Mouse (Mus musculus) heart, postnatal 0 days (tissue): Measurements from ENCODE around the gene Pcsk5. TPM values are rescaled to one million over a fixed set of nuclear protein-coding genes. Genes with fewer than 3 reads are reported as not detected.

Experiments used
- ATAC-seq: fragments of 200-750 bp; cut with Nextera tagmentation; 2 replicates; pipeline ENCODE4 v1.8.0; 2017; ENCODE audit warnings: low read depth, moderate number of reproducible peaks, moderate library complexity; ENCODE audit not compliant: insufficient read depth
- DNase-seq: peaks from one replicate; pipeline ENCODE4 v3.0.0-alpha.2; 2016; ENCODE audit warnings: low spot score
- H3K27ac ChIP-seq: fragments of 300-500 bp; sonication (generic); 2 replicates; pipeline ENCODE4 v1.5.1; 2014; ENCODE audit warnings: low read depth, mild to moderate bottlenecking
- H3K27me3 ChIP-seq: fragments of 300-500 bp; sonication (generic); 2 replicates; pipeline ENCODE4 v1.6.1; 2014; ENCODE audit warnings: low read length, mixed read lengths; ENCODE audit not compliant: control insufficient read depth, insufficient read depth
- H3K36me3 ChIP-seq: fragments of 300-500 bp; sonication (generic); replicated peaks from 2 replicates; pipeline ENCODE4 v1.6.1; 2014; ENCODE audit warnings: low read length, mixed read lengths; ENCODE audit not compliant: control insufficient read depth, insufficient read depth
- H3K4me1 ChIP-seq: fragments of 300-500 bp; sonication (generic); 2 replicates; pipeline ENCODE4 v1.6.1; 2014; ENCODE audit warnings: antibody characterized with exemption; ENCODE audit not compliant: control insufficient read depth, insufficient read depth
- H3K4me2 ChIP-seq: fragments of 300-500 bp; sonication (generic); 2 replicates; pipeline ENCODE4 v1.6.1; 2014; ENCODE audit warnings: low read depth, mild to moderate bottlenecking, low read length, moderate library complexity
- H3K4me3 ChIP-seq: fragments of 300-500 bp; sonication (generic); 2 replicates; pipeline ENCODE4 v1.5.1; 2014; ENCODE audit warnings: low read depth, low read length
- H3K9ac ChIP-seq: fragments of 300-500 bp; sonication (generic); replicated peaks from 2 replicates; pipeline ENCODE4 v1.6.1; 2014; ENCODE audit warnings: low read depth, low read length, mixed read lengths
- H3K9me3 ChIP-seq: fragments of 300-500 bp; sonication (generic); replicated peaks from 2 replicates; pipeline ENCODE4 v1.6.1; 2016; ENCODE audit warnings: low read length; ENCODE audit not compliant: control insufficient read depth
- CTCF ChIP-seq: IDR thresholded peaks from 2 replicates; pipeline ENCODE4 v1.5.1; 2016; ENCODE audit warnings: antibody characterized with exemption, control low read depth, low read depth
- EP300 ChIP-seq: IDR thresholded peaks from 2 replicates; pipeline ENCODE4 v1.6.1; 2016; ENCODE audit warnings: antibody characterized with exemption, low read depth
- WGBS: fragments of 180-500 bp; shearing (Covaris S2); extraction: QIAGEN DNeasy Blood & Tissue Kit; methylation state at CpG from one replicate; pipeline ENCODE4 v1.1.7; 2014; 5-methylcytosine and 5-hydroxymethylcytosine counted together
- polyA plus RNA-seq: library from polyadenylated mRNA; unstranded; fragments of >200 nt; fragmentation: Nextera tagmentation; extraction: Ambion mirVana; gene quantifications from 2 replicates; pipeline ENCODE4 v1.2.1, GENCODE M21; 2015
- total RNA-seq: library from RNA; depleted of rRNA; stranded (reverse); fragments of >200 nt; gene quantifications from 2 replicates; pipeline ENCODE4 v1.2.3, GENCODE M21; 2014; ENCODE audit warnings: low replicate concordance; rRNA removed

Gene Pcsk5
- total RNA-seq (7.9 and 9.1 TPM in 2 replicates), polyA plus RNA-seq (4.3 and 4.8 TPM in 2 replicates)

GRCm38 (mm10) chr19:17837471-17837859 lies at the start of gene Pcsk5:
Pcsk5 (minus strand) TSS chr19:17837632.
- peaks cover 27% of the 10 kb centered on the region for H3K4me1 ChIP-seq
- H3K4me3 ChIP-seq, result peak within 1 kb of the TSS; percentile 68
- ATAC-seq, result peak; percentile 93
- H3K4me2 ChIP-seq, result peak within 1 kb of the TSS; percentile 96
- no peaks in the 10 kb centered on the region for H3K36me3 ChIP-seq
- H3K9me3 ChIP-seq, result no peaks in the 10 kb centered on the region
- no peaks in the 10 kb centered on the region for H3K27me3 ChIP-seq
- under 1% methylated on average over 35 of the region's 36 CpGs for WGBS
- DNase-seq, result peak; percentile 92
- peak within 1 kb of the TSS; percentile 63 for H3K9ac ChIP-seq
- TF ChIP-seq CTCF, result no peak
- no peak for TF ChIP-seq EP300
- peak within 1 kb of the TSS; percentile 86 for H3K27ac ChIP-seq

GRCm38 (mm10) chr19:17875804-17876203 lies 38.4 kb upstream of the Pcsk5 start:
- no peak for ATAC-seq
- H3K9ac ChIP-seq, result no peak overlapping the region
- WGBS, result 81% methylated on average over 7 of the region's 7 CpGs
- no peaks in the 10 kb centered on the region for H3K9me3 ChIP-seq
- H3K4me1 ChIP-seq, result no peaks in the 10 kb centered on the region
- no peaks in the 10 kb centered on the region for H3K27me3 ChIP-seq
- H3K4me2 ChIP-seq, result no peak overlapping the region
- no peak overlapping the region for H3K4me3 ChIP-seq
- no peak for DNase-seq
- TF ChIP-seq CTCF (no peak), EP300 (no peak)
- no peak overlapping the region for H3K27ac ChIP-seq
- no peaks in the 10 kb centered on the region for H3K36me3 ChIP-seq

DNA sequence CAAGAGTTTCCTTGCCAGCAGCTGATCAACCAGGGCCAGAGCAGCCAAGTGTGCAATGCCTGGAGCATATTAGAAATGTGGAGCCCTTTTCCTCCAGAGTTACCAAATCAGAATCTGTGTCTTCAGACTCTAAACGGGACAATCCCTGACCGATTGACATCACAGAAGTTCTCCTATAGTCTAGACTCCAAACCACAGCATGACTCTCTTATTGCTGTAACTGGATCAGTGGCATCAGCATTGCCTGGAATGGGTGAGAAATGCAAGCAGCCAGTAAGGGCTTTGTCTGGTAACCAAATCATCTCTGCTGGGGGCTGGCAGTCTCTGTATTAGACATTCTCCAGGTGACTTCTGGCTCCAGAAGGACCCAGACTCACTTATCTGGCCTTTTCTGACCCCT lies 37.0 kb upstream of the Pcsk5 start:
- no peaks in the 10 kb centered on the region for H3K27me3 ChIP-seq
- H3K4me1 ChIP-seq, result no peaks in the 10 kb centered on the region
- DNase-seq, result no peak
- no peaks in the 10 kb centered on the region for H3K36me3 ChIP-seq
- H3K4me2 ChIP-seq, result no peak overlapping the region
- 73% methylated on average over 2 of the region's 2 CpGs for WGBS
- H3K9ac ChIP-seq, result no peak overlapping the region
- no peak for TF ChIP-seq EP300
- no peak for TF ChIP-seq CTCF
- H3K4me3 ChIP-seq, result no peak overlapping the region
- H3K9me3 ChIP-seq, result no peaks in the 10 kb centered on the region
- no peak overlapping the region for H3K27ac ChIP-seq
- no peak for ATAC-seq

- Histone ChIP-seq H3K27ac (no peak overlapping the region), H3K4me3 (no peak overlapping the region), H3K4me2 (no peak overlapping the region), H3K36me3 (no peaks in the 10 kb centered on the region), H3K27me3 (no peaks in the 10 kb centered on the region), H3K9ac (no peak overlapping the region), H3K4me1 (no peaks in the 10 kb centered on the region), H3K9me3 (no peaks in the 10 kb centered on the region)
- no peak for DNase-seq
- TF ChIP-seq EP300, result no peak
- peak; percentile 49 for TF ChIP-seq CTCF
- ATAC-seq, result no peak
- WGBS, result 50% methylated on average over 2 of the region's 2 CpGs
Measured at GRCm38 (mm10) chr19:17873755-17874154, 36.3 kb upstream of the Pcsk5 start.

DNA sequence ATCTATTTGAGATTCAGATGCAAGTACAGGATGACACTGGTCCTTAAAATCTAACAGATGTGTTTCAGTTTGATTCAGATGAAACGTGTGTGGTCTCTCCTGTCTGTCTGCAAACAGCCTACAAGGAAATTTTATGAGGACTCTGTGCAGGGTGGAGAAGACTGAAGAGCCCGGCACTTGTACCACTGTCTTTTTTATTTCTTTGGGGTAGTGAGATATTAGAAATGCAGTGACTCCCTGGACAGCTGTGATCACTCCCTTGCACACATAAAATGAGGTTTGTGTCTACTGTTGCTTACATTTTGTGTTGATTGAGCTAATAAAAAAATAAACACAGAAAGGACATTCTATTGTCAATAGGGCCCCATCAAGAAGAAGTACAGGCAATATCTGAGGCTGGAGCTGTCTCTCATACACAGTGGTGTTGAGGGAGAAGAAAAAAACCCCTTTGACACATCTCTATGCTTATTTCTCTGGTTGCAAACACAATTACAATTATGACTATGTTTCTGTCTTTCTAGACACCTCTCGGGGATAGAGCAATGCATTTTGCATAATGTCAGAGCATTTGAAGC lies 29.0 kb upstream of the Pcsk5 start:
- DNase-seq, result no peak
- Histone ChIP-seq H3K4me3 (no peak overlapping the region), H3K4me1 (no peaks in the 10 kb centered on the region), H3K27me3 (no peaks in the 10 kb centered on the region), H3K9ac (no peak overlapping the region), H3K9me3 (no peaks in the 10 kb centered on the region), H3K27ac (no peak overlapping the region), H3K36me3 (no peaks in the 10 kb centered on the region), H3K4me2 (no peak overlapping the region)
- ATAC-seq, result no peak
- TF ChIP-seq EP300 (no peak), CTCF (no peak)
- 83% methylated on average over 3 of the region's 3 CpGs for WGBS

DNA sequence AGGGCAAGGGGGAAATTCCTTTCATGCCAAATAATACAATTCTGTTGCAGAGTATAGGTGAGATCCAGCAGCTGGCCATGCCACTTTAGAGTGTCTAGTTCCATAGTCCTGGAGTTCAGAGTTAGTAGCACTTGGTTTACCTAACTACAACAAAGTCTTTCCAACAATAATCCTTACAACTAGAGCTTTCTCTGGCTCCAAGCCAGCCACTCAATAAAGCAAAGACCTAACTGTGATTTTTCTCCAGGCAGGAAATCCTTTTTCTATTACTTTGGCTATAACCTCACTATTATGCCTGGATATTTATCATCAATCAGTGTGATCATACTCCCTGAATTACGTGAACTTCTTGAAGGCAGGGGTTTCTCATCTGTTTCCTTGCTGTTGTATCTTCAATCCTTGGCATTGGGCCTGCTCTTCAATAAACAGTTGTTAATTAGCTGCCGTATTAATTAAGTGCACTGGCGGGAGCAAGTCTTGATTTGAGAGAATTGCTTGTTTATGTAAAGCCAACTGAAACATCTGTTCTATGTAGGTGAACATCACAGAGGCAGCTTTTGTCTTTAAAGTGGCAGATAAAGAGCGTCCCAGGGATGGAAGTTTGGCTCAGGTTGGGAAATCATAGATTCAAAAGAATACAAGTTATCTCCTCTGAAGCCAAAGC lies 23.1 kb upstream of the Pcsk5 start:
- WGBS, result 73% methylated on average over 4 of the region's 4 CpGs
- ATAC-seq, result no peak

More for the DNA sequence above, 23.1 kb upstream of the Pcsk5 start:
- no peaks in the 10 kb centered on the region for H3K9me3 ChIP-seq
- no peak for TF ChIP-seq EP300
- no peak for TF ChIP-seq CTCF
- H3K4me2 ChIP-seq, result no peak overlapping the region
- no peaks in the 10 kb centered on the region for H3K4me1 ChIP-seq
- H3K36me3 ChIP-seq, result no peaks in the 10 kb centered on the region
- H3K27ac ChIP-seq, result no peak overlapping the region
- H3K9ac ChIP-seq, result no peak overlapping the region
- no peak for DNase-seq
- H3K27me3 ChIP-seq, result no peaks in the 10 kb centered on the region
- no peak overlapping the region for H3K4me3 ChIP-seq
